Mouse (Mus musculus): Measurements from ENCODE around the gene Atp2b4. TPM values are rescaled to one million over a fixed set of nuclear protein-coding genes. Genes with fewer than 3 reads are reported as not detected.

Gene Atp2b4
- polyA plus RNA-seq, 1 experiment from 2014 or later: 9.2 TPM

DNA sequence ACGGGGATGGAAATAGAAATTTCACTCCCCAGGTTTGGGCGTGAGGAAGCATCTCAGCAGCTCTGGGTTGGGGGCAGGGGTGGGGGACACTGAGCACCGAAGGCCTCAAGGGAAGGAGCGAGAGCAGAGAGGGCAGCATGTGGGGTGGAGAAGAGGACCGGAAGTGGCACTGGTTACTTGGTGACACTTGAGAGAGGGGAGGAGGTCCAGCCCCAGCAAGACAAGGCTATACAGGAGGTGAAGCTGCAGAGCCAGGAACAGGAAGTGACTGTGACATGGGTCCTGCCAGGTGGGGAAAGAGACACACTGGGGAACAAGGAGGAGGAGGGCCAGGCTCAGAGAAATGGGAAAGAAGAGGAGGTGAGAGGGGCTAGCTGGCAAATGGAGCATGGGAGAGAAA is 20.3 kb upstream of the Atp2b4 start:
- Histone ChIP-seq H3K36me3 (replicated peaks) (no peaks in the 10 kb centered on the region), H3K4me1 (peaks cover 25% of the 10 kb centered on the region), H3K27me3 (peaks cover 11% of the 10 kb centered on the region; the same call in 1 of the 2 replicates), H3K27ac (no peak overlapping the region), H3K9ac (no peak overlapping the region), H3K4me3 (replicated peaks) (no peak overlapping the region), H3K9me3 (no peaks in the 10 kb centered on the region), H3K4me2 (no peak overlapping the region)
- WGBS: 74% methylated on average over 5 of the region's 5 CpGs
- no peak for ATAC-seq (ENCODE audit: low FRiP score)

GRCm38 (mm10) chr1:133820100-133820499 is 19.3 kb upstream of the Atp2b4 start:
- Histone ChIP-seq H3K4me1 (peaks cover 14% of the 10 kb centered on the region), H3K4me3 (replicated peaks) (no peak overlapping the region), H3K9ac (no peak overlapping the region), H3K9me3 (no peaks in the 10 kb centered on the region), H3K4me2 (no peak overlapping the region), H3K27me3 (peaks cover 11% of the 10 kb centered on the region; the same call in 1 of the 2 replicates), H3K27ac (no peak overlapping the region), H3K36me3 (replicated peaks) (no peaks in the 10 kb centered on the region)
- 43% methylated on average over 2 of the region's 2 CpGs for WGBS
- no peak for ATAC-seq (ENCODE audit: low FRiP score)

DNA sequence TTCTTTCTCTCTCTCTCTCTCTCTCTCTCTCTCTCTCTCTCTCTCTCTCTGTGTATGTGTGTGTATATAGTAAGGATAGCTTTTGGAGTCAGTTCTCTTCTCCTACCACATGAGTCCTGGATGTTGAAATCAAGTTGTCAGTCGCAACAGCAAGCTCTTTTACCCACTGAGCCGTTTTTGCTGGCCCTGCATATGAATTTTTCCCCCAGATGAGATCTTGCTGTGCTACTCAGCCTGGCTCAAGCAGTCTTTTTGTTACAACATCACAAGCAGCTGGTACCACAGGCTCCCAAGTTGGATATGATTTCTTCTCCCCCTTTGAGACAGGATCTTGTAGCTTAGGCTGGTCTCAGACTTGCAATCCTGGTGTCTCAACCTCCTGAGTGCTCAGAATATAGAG is 17.7 kb upstream of the Atp2b4 start:
- H3K4me2 ChIP-seq: no peak overlapping the region
- no peak overlapping the region for H3K4me3 ChIP-seq (replicated peaks)
- H3K27ac ChIP-seq: no peak overlapping the region
- H3K4me1 ChIP-seq: peaks cover 11% of the 10 kb centered on the region
- H3K9ac ChIP-seq: no peak overlapping the region
- H3K27me3 ChIP-seq: peaks cover 6% of the 10 kb centered on the region; the same call in 1 of the 2 replicates
- 79% methylated on average over 2 of the region's 2 CpGs for WGBS
- H3K9me3 ChIP-seq: no peaks in the 10 kb centered on the region
- no peak for ATAC-seq (ENCODE audit: low FRiP score)
- no peaks in the 10 kb centered on the region for H3K36me3 ChIP-seq (replicated peaks)

- Histone ChIP-seq H3K4me2 (no peak overlapping the region), H3K27ac (no peak overlapping the region), H3K27me3 (0 out of 2 replicates have a peak, but pooled peaks cover 3% of the 10 kb centered on the region), H3K9me3 (no peaks in the 10 kb centered on the region), H3K36me3 (replicated peaks) (no peaks in the 10 kb centered on the region), H3K4me1 (no peaks in the 10 kb centered on the region), H3K9ac (no peak overlapping the region), H3K4me3 (replicated peaks) (no peak overlapping the region)
- WGBS: 83% methylated on average over 12 of the region's 12 CpGs
- no peak for ATAC-seq (ENCODE audit: low FRiP score)
These were observed 15.1 kb upstream of the Atp2b4 start for GRCm38 (mm10) chr1:133815747-133816491.

- Histone ChIP-seq H3K36me3 (replicated peaks) (no peaks in the 10 kb centered on the region), H3K4me2 (no peak overlapping the region)
- ATAC-seq (ENCODE audit: low FRiP score): no peak
These were observed 8.5 kb upstream of the Atp2b4 start for GRCm38 (mm10) chr1:133809376-133809775.

DNA sequence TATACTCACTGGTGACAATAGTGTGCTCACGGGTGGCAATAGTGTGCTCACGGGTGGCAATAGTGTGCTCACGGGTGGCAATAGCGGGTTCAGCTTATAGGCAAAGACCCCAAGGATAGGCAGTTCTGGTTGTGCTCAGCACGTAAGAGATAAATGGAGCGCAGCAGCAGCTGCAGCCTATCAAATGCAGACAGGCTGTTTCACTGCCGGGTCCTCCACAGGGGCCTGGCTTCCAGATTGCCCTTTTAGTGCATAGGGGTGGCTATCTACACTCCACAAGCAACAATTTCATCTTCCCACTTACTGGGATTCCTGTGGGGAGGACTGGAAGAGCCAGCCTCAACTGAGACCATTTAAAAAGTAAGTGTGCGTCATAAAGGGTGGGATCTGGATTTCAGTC is 7.2 kb upstream of the Atp2b4 start:
- Histone ChIP-seq H3K36me3 (replicated peaks) (no peaks in the 10 kb centered on the region), H3K9ac (no peak overlapping the region), H3K27me3 (peaks cover 11% of the 10 kb centered on the region), H3K27ac (no peak overlapping the region), H3K9me3 (no peaks in the 10 kb centered on the region), H3K4me1 (no peaks in the 10 kb centered on the region), H3K4me2 (no peak overlapping the region), H3K4me3 (replicated peaks) (no peak overlapping the region)
- no peak for ATAC-seq (ENCODE audit: low FRiP score)
- 86% methylated on average over 8 of the region's 8 CpGs for WGBS

More at GRCm38 (mm10) chr1:133809376-133809775, 8.5 kb upstream of the Atp2b4 start:
- H3K4me1 ChIP-seq: no peaks in the 10 kb centered on the region
- H3K27ac ChIP-seq: no peak overlapping the region
- H3K9me3 ChIP-seq: no peaks in the 10 kb centered on the region
- H3K4me3 ChIP-seq (replicated peaks): no peak overlapping the region
- no peak overlapping the region for H3K9ac ChIP-seq
- 35% methylated on average over 5 of the region's 5 CpGs for WGBS
- H3K27me3 ChIP-seq: peaks cover 3% of the 10 kb centered on the region; the same call in 1 of the 2 replicates

DNA sequence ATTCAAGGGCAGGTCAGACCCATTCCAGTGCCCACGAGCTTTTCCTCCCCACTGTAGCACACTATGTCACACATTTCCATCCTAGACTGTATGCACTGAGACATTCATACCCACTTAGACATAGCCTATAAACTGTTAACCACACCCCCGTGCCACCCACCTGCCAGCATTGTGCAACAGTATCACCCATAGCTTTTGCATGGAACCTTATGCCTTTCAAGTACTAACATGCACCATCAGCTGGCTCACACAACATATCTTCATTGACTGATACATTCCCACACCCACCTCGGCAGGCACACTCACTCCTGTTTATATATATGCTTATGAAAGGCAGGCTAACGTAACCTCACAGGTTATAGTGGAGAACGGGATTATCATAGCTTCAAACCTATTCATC is 902 bp upstream of the Atp2b4 start:
- Histone ChIP-seq H3K9ac (no peak overlapping the region), H3K27ac (no peak overlapping the region), H3K4me3 (replicated peaks) (no peak overlapping the region), H3K9me3 (no peaks in the 10 kb centered on the region), H3K4me1 (peaks cover 39% of the 10 kb centered on the region), H3K27me3 (peaks cover 25% of the 10 kb centered on the region), H3K4me2 (no peak overlapping the region), H3K36me3 (replicated peaks) (no peaks in the 10 kb centered on the region)
- ATAC-seq (ENCODE audit: low FRiP score): no peak
- WGBS: 79% methylated on average over 5 of the region's 5 CpGs

DNA sequence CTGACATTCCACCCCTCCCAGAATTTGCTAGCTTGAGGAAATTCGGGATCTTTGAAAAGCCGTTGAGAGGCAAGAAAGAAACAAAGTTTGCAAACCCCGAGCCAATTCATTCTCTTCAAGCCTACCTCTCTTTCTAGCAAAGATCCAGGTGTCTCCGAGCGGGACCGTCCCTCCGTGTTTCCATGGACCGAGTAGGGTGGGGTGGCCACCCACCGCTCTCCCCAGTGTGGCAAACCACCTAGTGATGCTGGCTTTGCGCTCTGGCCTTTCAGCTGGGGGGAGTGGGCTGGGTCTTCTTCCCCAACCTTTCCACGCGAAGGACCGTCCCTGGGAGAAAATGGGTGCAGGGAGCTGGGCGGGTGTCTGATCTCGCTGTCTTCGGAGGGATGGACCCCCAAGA is 329 bp downstream of the Atp2b4 start:
- Histone ChIP-seq H3K4me3 (replicated peaks) (peak overlapping the region; percentile 51), H3K9ac (peak overlapping the region; percentile 50), H3K36me3 (replicated peaks) (no peaks in the 10 kb centered on the region), H3K27ac (no peak overlapping the region), H3K27me3 (peaks cover 25% of the 10 kb centered on the region), H3K9me3 (no peaks in the 10 kb centered on the region), H3K4me2 (peak overlapping the region; percentile 92), H3K4me1 (peaks cover 39% of the 10 kb centered on the region)
- ATAC-seq (ENCODE audit: low FRiP score): peak; percentile 47
- under 1% methylated on average over 16 of the region's 16 CpGs for WGBS

DNA sequence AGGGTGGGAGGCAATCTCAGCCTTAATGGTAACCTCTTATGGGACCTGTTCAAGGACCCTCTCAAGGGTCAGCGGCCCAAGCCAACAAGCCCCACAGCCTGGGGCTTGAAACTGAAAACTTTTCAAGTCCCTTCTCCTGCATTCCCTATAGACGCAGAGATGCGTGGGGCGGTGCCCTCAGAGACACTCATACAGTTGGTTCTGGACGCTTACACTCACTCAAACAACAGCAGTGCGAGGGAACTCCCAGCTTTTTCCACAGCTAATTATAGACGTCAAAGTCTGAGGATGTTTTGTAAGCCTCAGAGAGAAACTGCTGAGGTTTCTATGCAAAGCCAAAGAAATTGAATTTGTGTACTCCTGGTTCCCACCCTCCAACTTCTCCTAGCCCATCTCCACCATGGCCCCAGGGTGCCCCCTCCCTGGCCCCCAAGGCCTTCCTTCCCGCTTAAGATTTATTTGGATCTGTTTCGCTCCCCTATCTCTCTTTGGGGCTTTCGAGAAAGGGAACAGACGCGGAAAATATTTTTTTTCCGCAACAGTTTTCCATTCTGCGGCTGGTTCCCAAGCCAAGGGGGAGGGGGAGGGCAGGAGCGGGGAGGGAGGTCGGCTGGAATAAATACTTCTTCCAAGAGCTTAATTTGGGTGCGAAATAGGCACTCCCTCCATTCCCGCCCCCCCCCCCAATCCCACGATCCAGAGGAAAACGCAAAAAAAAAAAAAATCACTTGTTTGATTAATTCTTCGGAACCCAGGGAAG is 975 bp downstream of the Atp2b4 start:
- WGBS: 3% methylated on average over 20 of the region's 21 CpGs
- Histone ChIP-seq H3K9me3 (no peaks in the 10 kb centered on the region), H3K36me3 (replicated peaks) (no peaks in the 10 kb centered on the region), H3K4me1 (peaks cover 39% of the 10 kb centered on the region), H3K4me3 (replicated peaks) (peak overlapping the region; percentile 51), H3K4me2 (peak overlapping the region; percentile 92), H3K27me3 (peaks cover 25% of the 10 kb centered on the region), H3K9ac (no peak overlapping the region), H3K27ac (no peak overlapping the region)
- no peak for ATAC-seq (ENCODE audit: low FRiP score)

- 63% methylated on average over 1 of the region's 1 CpGs for WGBS
- Histone ChIP-seq H3K9ac (0 out of 2 replicates have a peak overlapping the region, but pooled peaks have one; percentile 18), H3K27ac (no peak overlapping the region), H3K27me3 (peaks cover 25% of the 10 kb centered on the region), H3K9me3 (no peaks in the 10 kb centered on the region), H3K36me3 (replicated peaks) (no peaks in the 10 kb centered on the region), H3K4me2 (peak overlapping the region; percentile 92), H3K4me3 (replicated peaks) (no peak overlapping the region), H3K4me1 (peaks cover 39% of the 10 kb centered on the region)
- ATAC-seq (ENCODE audit: low FRiP score): no peak
These were observed 1.9 kb downstream of the Atp2b4 start for GRCm38 (mm10) chr1:133798821-133799415.

- Histone ChIP-seq H3K36me3 (replicated peaks) (no peaks in the 10 kb centered on the region), H3K27me3 (peaks cover 18% of the 10 kb centered on the region), H3K9me3 (no peaks in the 10 kb centered on the region), H3K27ac (no peak overlapping the region), H3K4me2 (0 out of 2 replicates have a peak overlapping the region, but pooled peaks have one; percentile 92), H3K4me1 (peaks cover 39% of the 10 kb centered on the region), H3K9ac (no peak overlapping the region), H3K4me3 (replicated peaks) (no peak overlapping the region)
- 36% methylated on average over 9 of the region's 9 CpGs for WGBS
- no peak for ATAC-seq (ENCODE audit: low FRiP score)
These were observed 2.6 kb downstream of the Atp2b4 start for GRCm38 (mm10) chr1:133797979-133798820.
